Mouse (Mus musculus): ENCODE measurements at regions not wholly inside any gene's neighbourhood (a gene's known extent, or its start where the extent isn't known, plus 50 kb on each side); places are given as distances from the start of the nearest gene placed in this dataset.
"Not testable (repeated sequence)": the region's sequence is repeated elsewhere in the genome, so short reads cannot be mapped to it uniquely, and the experiment has no call there.

- no peaks in the 10 kb centered on the region for H3K27me3 ChIP-seq (ENCODE audit: insufficient read depth, low read length)
- DNase-seq (ENCODE audit: low spot score) (no peak), ATAC-seq (replicated peaks; ENCODE audit: low FRiP score, low read depth) (no peak)
- no peaks in the 10 kb centered on the region for H3K36me3 ChIP-seq (ENCODE audit: insufficient read depth, low read length)
- H3K4me3 ChIP-seq (replicated peaks; ENCODE audit: low read depth, low read length): no peak overlapping the region
- H3K4me2 ChIP-seq (ENCODE audit: low read length): no peak overlapping the region
- no peak overlapping the region for H3K27ac ChIP-seq
- no peak for TF ChIP-seq CTCF (IDR thresholded peaks at IDR 0.05; ENCODE audit: low read depth)
- H3K9me3 ChIP-seq (replicated peaks; ENCODE audit: low read length): no peaks in the 10 kb centered on the region
- no peaks in the 10 kb centered on the region for H3K4me1 ChIP-seq (replicated peaks; ENCODE audit: insufficient read depth, low read length)
- no peak overlapping the region for H3K9ac ChIP-seq (ENCODE audit: low read depth, low read length)
Observed at GRCm38 (mm10) chr15:16130862-16131261, 597.7 kb upstream of the Cdh9 start.

- Histone ChIP-seq H3K36me3 (ENCODE audit: insufficient read depth, low read length) (no peaks in the 10 kb centered on the region), H3K4me1 (replicated peaks; ENCODE audit: insufficient read depth, low read length) (no peaks in the 10 kb centered on the region), H3K27ac (no peak overlapping the region), H3K27me3 (ENCODE audit: insufficient read depth, low read length) (no peaks in the 10 kb centered on the region), H3K9me3 (replicated peaks; ENCODE audit: low read length) (no peaks in the 10 kb centered on the region), H3K4me3 (replicated peaks; ENCODE audit: low read depth, low read length) (no peak overlapping the region), H3K4me2 (ENCODE audit: low read length) (no peak overlapping the region), H3K9ac (ENCODE audit: low read depth, low read length) (no peak overlapping the region)
- ATAC-seq (replicated peaks; ENCODE audit: low FRiP score, low read depth): no peak
- no peak for TF ChIP-seq CTCF (IDR thresholded peaks at IDR 0.05; ENCODE audit: low read depth)
- WGBS: 77% methylated on average over 5 of the region's 5 CpGs
- DNase-seq (ENCODE audit: low spot score): no peak
Observed at GRCm38 (mm10) chr15:16158164-16158563, 570.4 kb upstream of the Cdh9 start.

GRCm38 (mm10) chr15:16163969-16164368 lies 564.6 kb upstream of the Cdh9 start:
- DNase-seq (ENCODE audit: low spot score) (no peak), ATAC-seq (replicated peaks; ENCODE audit: low FRiP score, low read depth) (no peak)
- H3K4me2 ChIP-seq (ENCODE audit: low read length): no peak overlapping the region
- H3K9me3 ChIP-seq (replicated peaks; ENCODE audit: low read length): no peaks in the 10 kb centered on the region
- no peaks in the 10 kb centered on the region for H3K27me3 ChIP-seq (ENCODE audit: insufficient read depth, low read length)
- H3K9ac ChIP-seq (ENCODE audit: low read depth, low read length): no peak overlapping the region
- H3K36me3 ChIP-seq (ENCODE audit: insufficient read depth, low read length): no peaks in the 10 kb centered on the region
- no peak overlapping the region for H3K27ac ChIP-seq
- H3K4me3 ChIP-seq (replicated peaks; ENCODE audit: low read depth, low read length): no peak overlapping the region
- no peak for TF ChIP-seq CTCF (IDR thresholded peaks at IDR 0.05; ENCODE audit: low read depth)
- no peaks in the 10 kb centered on the region for H3K4me1 ChIP-seq (replicated peaks; ENCODE audit: insufficient read depth, low read length)

GRCm38 (mm10) chr15:16213354-16213753 lies 515.2 kb upstream of the Cdh9 start:
- no peaks in the 10 kb centered on the region for H3K9me3 ChIP-seq (replicated peaks; ENCODE audit: low read length)
- WGBS: 92% methylated on average over 4 of the region's 4 CpGs
- H3K27ac ChIP-seq: no peak overlapping the region
- H3K4me3 ChIP-seq (replicated peaks; ENCODE audit: low read depth, low read length): no peak overlapping the region
- no peaks in the 10 kb centered on the region for H3K4me1 ChIP-seq (replicated peaks; ENCODE audit: insufficient read depth, low read length)
- H3K36me3 ChIP-seq (ENCODE audit: insufficient read depth, low read length): no peaks in the 10 kb centered on the region
- DNase-seq (ENCODE audit: low spot score): no peak
- H3K9ac ChIP-seq (ENCODE audit: low read depth, low read length): no peak overlapping the region
- no peaks in the 10 kb centered on the region for H3K27me3 ChIP-seq (ENCODE audit: insufficient read depth, low read length)
- TF ChIP-seq CTCF (IDR thresholded peaks at IDR 0.05; ENCODE audit: low read depth): no peak
- no peak overlapping the region for H3K4me2 ChIP-seq (ENCODE audit: low read length)
- ATAC-seq (replicated peaks; ENCODE audit: low FRiP score, low read depth): no peak

GRCm38 (mm10) chr15:16221648-16222047 lies 506.9 kb upstream of the Cdh9 start:
- no peak for ATAC-seq (replicated peaks; ENCODE audit: low FRiP score, low read depth)
- no peaks in the 10 kb centered on the region for H3K36me3 ChIP-seq (ENCODE audit: insufficient read depth, low read length)
- H3K9ac ChIP-seq (ENCODE audit: low read depth, low read length): no peak overlapping the region
- 89% methylated on average over 2 of the region's 2 CpGs for WGBS
- H3K4me3 ChIP-seq (replicated peaks; ENCODE audit: low read depth, low read length): no peak overlapping the region
- H3K4me1 ChIP-seq (replicated peaks; ENCODE audit: insufficient read depth, low read length): no peaks in the 10 kb centered on the region
- TF ChIP-seq CTCF (IDR thresholded peaks at IDR 0.05; ENCODE audit: low read depth): 0 out of 2 replicates have a peak, but pooled peaks have one; percentile 25
- H3K4me2 ChIP-seq (ENCODE audit: low read length): no peak overlapping the region
- no peak for DNase-seq (ENCODE audit: low spot score)
- H3K9me3 ChIP-seq (replicated peaks; ENCODE audit: low read length): no peaks in the 10 kb centered on the region
- no peak overlapping the region for H3K27ac ChIP-seq
- no peaks in the 10 kb centered on the region for H3K27me3 ChIP-seq (ENCODE audit: insufficient read depth, low read length)

- H3K4me1 ChIP-seq (replicated peaks; ENCODE audit: insufficient read depth, low read length): no peaks in the 10 kb centered on the region
- H3K4me3 ChIP-seq (replicated peaks; ENCODE audit: low read depth, low read length): no peak overlapping the region
- no peak overlapping the region for H3K4me2 ChIP-seq (ENCODE audit: low read length)
- H3K27me3 ChIP-seq (ENCODE audit: insufficient read depth, low read length): no peaks in the 10 kb centered on the region
- WGBS: 58% methylated on average over 5 of the region's 5 CpGs
- H3K9me3 ChIP-seq (replicated peaks; ENCODE audit: low read length): no peaks in the 10 kb centered on the region
- no peak for ATAC-seq (replicated peaks; ENCODE audit: low FRiP score, low read depth)
- DNase-seq (ENCODE audit: low spot score): no peak
- H3K36me3 ChIP-seq (ENCODE audit: insufficient read depth, low read length): no peaks in the 10 kb centered on the region
- H3K27ac ChIP-seq: no peak overlapping the region
- H3K9ac ChIP-seq (ENCODE audit: low read depth, low read length): no peak overlapping the region
- no peak for TF ChIP-seq CTCF (IDR thresholded peaks at IDR 0.05; ENCODE audit: low read depth)
Observed at GRCm38 (mm10) chr15:16248595-16248994, 480.0 kb upstream of the Cdh9 start.

GRCm38 (mm10) chr15:16285166-16285565 lies 443.4 kb upstream of the Cdh9 start:
- no peak for TF ChIP-seq CTCF (IDR thresholded peaks at IDR 0.05; ENCODE audit: low read depth)

GRCm38 (mm10) chr15:16294553-16294952 lies 434.0 kb upstream of the Cdh9 start:
- H3K4me1 ChIP-seq (replicated peaks; ENCODE audit: insufficient read depth, low read length); H3K9ac ChIP-seq (ENCODE audit: low read depth, low read length); DNase-seq (ENCODE audit: low spot score); ATAC-seq (replicated peaks; ENCODE audit: low FRiP score, low read depth); H3K4me2 ChIP-seq (ENCODE audit: low read length); H3K9me3 ChIP-seq (replicated peaks; ENCODE audit: low read length); H3K27me3 ChIP-seq (ENCODE audit: insufficient read depth, low read length); H3K27ac ChIP-seq; H3K36me3 ChIP-seq (ENCODE audit: insufficient read depth, low read length); H3K4me3 ChIP-seq (replicated peaks; ENCODE audit: low read depth, low read length): not testable (repeated sequence)
- 72% methylated on average over 2 of the region's 2 CpGs for WGBS

More at GRCm38 (mm10) chr15:16285166-16285565, 443.4 kb upstream of the Cdh9 start:
- Histone ChIP-seq H3K9me3 (replicated peaks; ENCODE audit: low read length) (no peaks in the 10 kb centered on the region), H3K27ac (no peak overlapping the region), H3K4me1 (replicated peaks; ENCODE audit: insufficient read depth, low read length) (no peaks in the 10 kb centered on the region), H3K27me3 (ENCODE audit: insufficient read depth, low read length) (no peaks in the 10 kb centered on the region), H3K4me3 (replicated peaks; ENCODE audit: low read depth, low read length) (no peak overlapping the region), H3K9ac (ENCODE audit: low read depth, low read length) (no peak overlapping the region), H3K4me2 (ENCODE audit: low read length) (no peak overlapping the region), H3K36me3 (ENCODE audit: insufficient read depth, low read length) (no peaks in the 10 kb centered on the region)
- ATAC-seq (replicated peaks; ENCODE audit: low FRiP score, low read depth) (no peak), DNase-seq (ENCODE audit: low spot score) (no peak)
- 63% methylated on average over 3 of the region's 3 CpGs for WGBS

Data from kidney, postnatal 0 days (tissue).